Mouse (Mus musculus): Measurements from ENCODE around the gene Myrip.
"Not testable (repeated sequence)": the region's sequence is repeated elsewhere in the genome, so short reads cannot be mapped to it uniquely, and the experiment has no call there.

Myrip gene

GRCm38 (mm10) chr9:120395188-120395587 lies 93.9 kb downstream of the Myrip start:
- no peak for DNase-seq (ENCODE audit: low spot score in 2 of 2)

- DNase-seq (ENCODE audit: low spot score in 2 of 2) = no peak
These were observed 95.4 kb downstream of the Myrip start for GRCm38 (mm10) chr9:120396579-120397185.

- no peak for DNase-seq (ENCODE audit: low spot score in 2 of 2)
These were observed 97.0 kb downstream of the Myrip start for GRCm38 (mm10) chr9:120398289-120398688.

- not testable (repeated sequence) for DNase-seq (ENCODE audit: low spot score in 2 of 2)
These were observed 98.2 kb downstream of the Myrip start for GRCm38 (mm10) chr9:120399537-120399936.

GRCm38 (mm10) chr9:120402368-120402767 lies 101.1 kb downstream of the Myrip start:
- DNase-seq (ENCODE audit: low spot score in 2 of 2) = no peak

- DNase-seq (ENCODE audit: low spot score in 2 of 2) = no peak
These were observed 102.3 kb downstream of the Myrip start for GRCm38 (mm10) chr9:120403661-120404060.

- no peak for DNase-seq (ENCODE audit: low spot score in 2 of 2)
These were observed 108.4 kb downstream of the Myrip start for GRCm38 (mm10) chr9:120409663-120410181.

GRCm38 (mm10) chr9:120410421-120410820 lies 109.1 kb downstream of the Myrip start:
- DNase-seq (ENCODE audit: low spot score in 2 of 2) = peak; percentile 23 to 77

GRCm38 (mm10) chr9:120415504-120415903 lies 114.2 kb downstream of the Myrip start:
- peak; percentile 74 to 88 for DNase-seq (ENCODE audit: low spot score in 2 of 2)

GRCm38 (mm10) chr9:120416151-120416550 lies 114.8 kb downstream of the Myrip start:
- no peak for DNase-seq (ENCODE audit: low spot score in 2 of 2)

GRCm38 (mm10) chr9:120416729-120417128 lies 115.4 kb downstream of the Myrip start:
- DNase-seq (ENCODE audit: low spot score in 2 of 2) = no peak

- DNase-seq (ENCODE audit: low spot score in 2 of 2) = no peak
These were observed 117.3 kb downstream of the Myrip start for GRCm38 (mm10) chr9:120418582-120418981.

- DNase-seq (ENCODE audit: low spot score in 2 of 2) = no peak
These were observed 123.3 kb downstream of the Myrip start for GRCm38 (mm10) chr9:120424567-120424966.

GRCm38 (mm10) chr9:120425768-120426167 lies 124.5 kb downstream of the Myrip start:
- DNase-seq (ENCODE audit: low spot score in 2 of 2) = peak; percentile 31 to 78

- DNase-seq (ENCODE audit: low spot score in 2 of 2) = no peak
These were observed 126.9 kb downstream of the Myrip start for GRCm38 (mm10) chr9:120428181-120428580.

GRCm38 (mm10) chr9:120433747-120434146 lies 132.4 kb downstream of the Myrip start:
- DNase-seq (ENCODE audit: low spot score in 2 of 2) = peak; percentile 47 to 77

- no peak for DNase-seq (ENCODE audit: low spot score in 2 of 2)
These were observed 134.5 kb downstream of the Myrip start for GRCm38 (mm10) chr9:120435841-120436240.

- DNase-seq (ENCODE audit: low spot score in 2 of 2) = no peak
These were observed 135.5 kb downstream of the Myrip start for GRCm38 (mm10) chr9:120436854-120437253.

- no peak for DNase-seq (ENCODE audit: low spot score in 2 of 2)
These were observed 136.1 kb downstream of the Myrip start for GRCm38 (mm10) chr9:120437266-120437876.

GRCm38 (mm10) chr9:120438350-120438749 lies 137.0 kb downstream of the Myrip start:
- DNase-seq (ENCODE audit: low spot score in 2 of 2) = no peak

GRCm38 (mm10) chr9:120438781-120439180 lies 137.5 kb downstream of the Myrip start:
- no peak for DNase-seq (ENCODE audit: low spot score in 2 of 2)

- DNase-seq (ENCODE audit: low spot score in 2 of 2) = no peak
These were observed 143.3 kb downstream of the Myrip start for GRCm38 (mm10) chr9:120444642-120445041.

GRCm38 (mm10) chr9:120449696-120450329 lies 148.5 kb downstream of the Myrip start:
- DNase-seq (ENCODE audit: low spot score in 2 of 2) = no peak

All from spleen, postnatal 4 days (tissue).